Mouse (Mus musculus): ENCODE results near the gene Gm20425.
A peak's percentile ranks its signal among the peaks of the same experiment; 100 is the strongest.

Gene Gm20425

DNA sequence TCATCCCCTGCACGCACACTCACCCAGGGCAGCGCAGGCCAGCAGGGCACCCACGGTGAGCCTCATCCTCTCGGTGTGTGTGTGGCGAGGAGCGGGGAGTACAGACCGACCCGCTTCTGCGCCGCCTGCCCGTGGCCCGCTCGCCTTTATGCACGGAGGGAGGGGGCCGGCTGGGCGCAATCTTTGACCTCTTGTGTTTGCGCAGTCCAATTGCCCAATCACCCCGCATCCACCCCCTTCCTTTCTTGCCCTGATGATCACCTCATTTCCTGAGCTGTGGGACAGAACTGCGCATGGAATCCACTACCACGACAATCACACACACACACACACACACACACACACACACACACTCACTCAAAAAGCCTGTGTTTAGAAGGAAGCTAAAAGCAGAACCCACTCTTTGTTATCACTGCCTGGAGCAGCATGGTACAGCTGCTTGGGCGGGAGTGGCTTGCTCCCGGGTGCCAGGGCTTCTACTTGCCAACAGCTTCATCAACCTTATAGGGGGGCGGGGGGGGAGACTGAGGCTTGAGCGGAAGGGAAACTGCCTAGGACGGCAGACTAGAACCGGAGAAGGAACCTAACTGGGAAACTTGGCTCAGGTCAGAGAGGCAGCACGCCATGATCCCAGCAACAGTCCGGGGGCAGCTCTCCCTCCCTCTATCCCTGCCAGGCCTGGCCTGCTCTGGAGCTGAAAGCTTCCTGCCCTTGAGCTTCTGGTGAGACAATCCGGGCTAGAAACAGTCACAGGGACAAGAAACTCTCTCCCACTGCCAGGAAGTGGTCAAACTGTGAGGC is at the start of gene Gm20425, which contains the start of gene Trf:
Gene Gm20425 (minus strand): TSS at position 157 of the 801 bp plus-strand sequence.
Gene Trf (minus strand): TSS at position 294 of the 801 bp plus-strand sequence.
- DNase-seq (ENCODE audit: low spot score in 2 of 2): peak in 1 of 2 experiments; percentile 37

DNA sequence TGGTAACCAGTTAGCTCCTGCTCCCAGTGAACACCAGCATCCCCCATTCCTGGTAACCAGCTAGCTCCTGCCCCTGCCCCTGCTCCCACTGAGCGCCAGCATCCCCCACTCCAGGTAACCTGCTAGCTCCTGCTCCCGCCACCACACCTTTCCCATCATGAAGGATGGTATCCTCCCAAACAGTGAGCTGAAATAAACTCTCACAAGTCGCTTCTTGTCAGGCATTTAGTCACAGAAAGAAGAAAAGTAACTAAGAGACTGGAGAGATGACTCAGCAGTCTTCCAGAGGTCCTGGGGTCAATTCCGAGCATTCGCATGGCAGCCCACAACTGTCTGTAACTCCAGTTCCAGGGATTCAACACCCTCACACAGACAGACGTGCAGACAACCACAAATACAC is 46.8 kb upstream of the Gm20425 start:
- no peak for DNase-seq (ENCODE audit: low spot score in 2 of 2)

DNA sequence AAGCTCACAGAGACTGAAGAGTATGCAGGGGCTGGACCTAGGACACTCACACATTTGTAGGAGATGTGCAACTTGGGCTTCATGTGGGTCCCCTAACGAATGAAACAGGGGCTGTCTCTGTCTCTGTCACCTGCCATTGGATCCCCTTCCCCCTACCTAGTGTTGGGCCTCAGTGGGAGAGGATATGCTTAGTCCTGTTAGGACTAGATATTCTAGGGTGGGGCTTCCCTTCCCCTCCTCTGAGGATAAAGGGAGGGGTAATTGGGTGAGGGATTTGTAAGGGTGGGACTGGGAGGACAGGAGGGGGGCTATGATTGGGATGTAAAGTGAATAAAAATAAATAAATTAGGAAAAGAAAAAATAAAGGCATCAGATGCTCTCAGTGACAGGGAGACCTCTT is 45.6 kb upstream of the Gm20425 start:
- no peak for DNase-seq (ENCODE audit: low spot score in 2 of 2)

DNA sequence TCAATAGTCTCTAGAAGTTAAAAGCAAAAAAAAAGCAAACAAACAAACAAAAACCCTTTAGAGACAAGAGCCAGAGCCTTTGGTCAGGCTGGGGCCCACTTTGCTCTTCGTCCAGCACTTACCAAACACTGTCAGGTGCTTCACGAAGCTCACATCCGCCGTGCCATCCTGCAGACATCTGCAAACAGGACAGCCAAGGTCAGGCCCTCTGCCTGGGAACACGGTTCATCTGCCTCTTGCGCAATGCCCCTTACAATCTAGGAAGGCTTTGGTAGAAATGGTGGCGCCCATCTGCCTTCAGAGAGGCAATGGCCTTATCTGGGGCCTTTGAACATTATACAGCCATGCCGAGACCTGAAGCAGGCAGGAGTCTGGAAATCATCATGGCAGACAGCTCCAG is 44.7 kb upstream of the Gm20425 start:
- DNase-seq (ENCODE audit: low spot score in 2 of 2): no peak

DNA sequence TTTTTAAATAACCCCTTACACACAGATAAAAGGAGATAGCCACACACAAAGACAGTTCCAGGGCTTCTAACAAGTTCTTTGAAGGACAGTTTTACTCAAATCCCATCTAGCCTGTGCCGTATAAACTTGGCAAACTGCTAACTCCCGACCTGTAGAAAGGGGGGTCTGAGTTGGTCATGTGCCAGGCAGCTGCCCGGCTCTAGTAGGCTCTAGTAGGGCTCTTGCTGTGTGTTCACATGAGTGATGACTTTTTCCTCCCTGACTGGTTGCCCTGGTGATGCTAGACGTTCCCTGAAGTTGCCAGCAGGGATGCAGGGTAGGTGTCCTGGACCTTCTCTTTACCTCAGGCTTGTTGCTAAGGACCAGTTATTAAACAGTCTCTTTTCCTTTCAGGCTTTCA is 41.0 kb upstream of the Gm20425 start:
- no peak for DNase-seq (ENCODE audit: low spot score in 2 of 2)

DNA sequence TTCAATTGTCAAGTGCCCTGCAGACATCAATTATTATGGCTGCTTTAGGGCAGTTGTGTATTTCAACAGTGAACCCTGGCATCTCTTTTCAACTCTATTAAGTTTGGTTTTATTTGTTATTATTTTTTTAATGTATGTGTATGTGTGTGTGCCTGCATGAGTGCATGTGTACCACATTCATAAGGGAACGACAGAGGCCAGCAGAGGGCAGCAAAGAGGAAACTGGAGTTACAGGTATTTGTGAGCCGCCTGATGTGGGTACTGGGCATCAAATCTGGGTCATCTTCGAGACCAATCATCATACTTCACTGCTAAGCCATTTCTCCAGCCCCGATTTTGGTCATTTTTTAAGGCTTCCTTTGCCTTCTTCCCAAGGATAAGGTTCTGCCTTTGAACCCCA is 35.7 kb upstream of the Gm20425 start:
- no peak for DNase-seq (ENCODE audit: low spot score in 2 of 2)

DNA sequence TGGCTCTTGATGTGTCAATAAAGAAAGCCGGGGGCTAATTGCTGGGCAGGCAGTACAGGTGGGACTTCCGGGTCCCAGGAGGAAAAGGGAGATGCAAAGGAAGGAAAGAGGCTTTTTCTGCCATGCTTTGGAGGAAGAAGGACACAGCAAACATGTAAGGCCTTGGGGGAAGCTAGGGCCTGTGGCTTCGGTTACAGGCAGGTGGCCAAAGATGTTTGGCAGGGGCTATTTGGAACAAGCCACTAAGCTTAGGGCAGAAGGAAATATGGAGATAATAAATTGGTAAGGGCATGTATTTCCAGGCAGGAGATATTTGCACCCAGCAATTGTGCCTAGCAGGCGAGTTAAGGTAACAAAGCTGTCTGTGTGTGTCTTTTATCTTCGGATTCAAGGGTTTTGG is 22.8 kb upstream of the Gm20425 start:
- DNase-seq (ENCODE audit: low spot score in 2 of 2): no peak

DNA sequence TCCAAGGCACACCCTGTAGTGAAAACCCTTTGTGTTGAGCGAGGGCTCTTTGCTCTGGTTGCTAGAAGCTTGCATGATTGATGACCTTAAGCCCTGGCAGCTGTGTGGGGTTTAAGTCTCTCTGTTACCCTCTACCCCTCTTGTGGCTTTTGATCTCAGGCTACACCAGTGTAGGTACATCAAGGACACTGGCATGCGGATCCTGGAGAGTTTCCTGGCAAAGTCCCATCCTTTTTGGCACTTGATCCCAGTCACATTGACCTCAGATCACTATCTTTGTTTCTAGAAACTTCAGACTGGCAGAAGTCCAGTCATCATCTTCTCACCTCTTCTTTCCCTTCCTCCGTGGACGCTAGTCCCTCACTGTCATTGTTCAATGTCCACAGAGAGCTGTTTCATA is 18.5 kb upstream of the Gm20425 start:
- DNase-seq (ENCODE audit: low spot score in 2 of 2): no peak

DNA sequence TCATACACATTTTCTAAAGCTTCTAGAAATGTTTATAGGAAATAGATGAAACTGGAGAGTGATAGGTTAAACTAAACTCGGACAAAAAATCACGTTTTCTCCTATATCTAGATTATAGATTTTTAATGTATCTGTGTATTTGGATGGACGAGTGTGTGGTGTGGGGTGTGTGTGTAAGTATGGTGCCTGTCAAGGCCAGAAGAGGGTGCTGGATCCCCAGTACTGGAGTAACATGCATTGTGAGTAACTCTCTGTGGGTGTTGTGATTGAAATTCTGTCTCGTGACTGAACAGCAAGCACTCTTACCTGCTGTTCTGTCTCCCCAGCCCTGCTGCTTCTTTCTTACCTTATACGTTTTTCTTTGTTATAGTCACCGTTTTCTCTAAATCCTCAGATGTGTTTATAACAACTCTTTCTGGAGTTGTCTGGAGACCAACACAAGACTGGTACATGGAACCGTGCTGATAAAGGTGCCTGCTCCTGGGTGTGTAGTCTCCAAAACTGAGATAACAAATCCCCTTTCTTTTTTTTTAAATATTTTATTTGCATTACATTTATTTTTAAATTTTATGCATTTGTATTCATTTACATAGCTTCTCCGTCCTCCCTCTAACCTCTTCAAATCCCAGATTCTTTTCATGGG is 16.5 kb upstream of the Gm20425 start:
- DNase-seq (ENCODE audit: low spot score in 2 of 2): no peak

DNA sequence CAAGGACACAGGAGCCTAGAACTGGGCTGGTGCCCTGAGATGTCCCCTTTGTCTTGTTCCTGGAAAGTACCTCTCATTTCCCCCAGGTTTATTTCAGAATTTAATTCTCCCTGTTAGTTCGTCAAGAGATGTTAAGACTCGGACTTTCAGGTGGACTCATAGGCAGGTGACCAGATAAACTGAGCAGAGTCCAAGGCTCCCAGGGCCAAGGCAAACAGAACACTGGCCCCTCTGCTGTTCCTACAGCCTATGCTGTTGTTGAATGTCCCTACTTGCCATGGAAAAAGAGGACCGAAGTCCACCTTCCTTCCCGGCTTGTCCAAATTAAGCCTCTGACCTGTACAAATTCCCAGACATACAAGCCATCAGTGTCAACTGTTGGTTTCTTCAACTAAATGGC is 13.5 kb upstream of the Gm20425 start:
- no peak for DNase-seq (ENCODE audit: low spot score in 2 of 2)

DNA sequence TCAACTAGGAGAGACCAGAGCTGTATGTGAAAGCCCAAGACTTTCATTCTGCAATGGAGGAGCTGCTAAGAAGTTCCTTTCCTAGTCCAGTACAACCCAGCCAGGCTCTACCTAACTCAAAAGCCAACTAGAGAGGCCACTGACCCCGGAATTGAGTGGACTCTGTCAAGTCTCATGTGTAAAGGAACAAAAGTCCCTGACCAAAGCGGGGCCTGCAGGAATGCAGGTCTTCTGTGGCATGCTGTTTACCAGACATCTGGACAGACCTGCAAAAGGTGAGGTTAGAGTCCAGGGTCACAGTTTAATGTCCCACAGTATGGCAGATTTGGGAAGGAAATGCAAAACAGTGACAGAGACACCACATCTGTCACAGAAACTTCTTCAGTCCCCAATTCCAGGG is 11.1 kb upstream of the Gm20425 start:
- no peak for DNase-seq (ENCODE audit: low spot score in 2 of 2)

DNA sequence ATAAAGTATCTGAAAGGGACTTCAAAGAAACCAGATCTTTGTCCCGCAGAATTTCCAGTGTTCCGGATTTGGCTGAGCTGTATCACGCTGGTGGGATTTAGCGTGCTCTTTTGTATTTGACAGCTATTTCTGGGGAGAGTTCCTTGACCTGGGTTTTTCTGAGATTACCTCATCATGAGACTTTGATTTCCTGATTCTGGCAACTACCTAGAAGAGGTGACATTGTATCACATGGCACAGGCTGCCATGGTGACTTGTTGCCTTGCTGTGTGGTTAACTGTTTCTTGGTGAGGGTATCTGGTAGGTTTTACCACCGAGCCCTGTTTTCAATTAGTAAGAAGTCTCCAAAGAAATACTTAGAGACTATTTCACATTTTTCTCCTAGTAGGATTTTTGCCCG is 9.4 kb upstream of the Gm20425 start:
- DNase-seq (ENCODE audit: low spot score in 2 of 2): no peak

DNA sequence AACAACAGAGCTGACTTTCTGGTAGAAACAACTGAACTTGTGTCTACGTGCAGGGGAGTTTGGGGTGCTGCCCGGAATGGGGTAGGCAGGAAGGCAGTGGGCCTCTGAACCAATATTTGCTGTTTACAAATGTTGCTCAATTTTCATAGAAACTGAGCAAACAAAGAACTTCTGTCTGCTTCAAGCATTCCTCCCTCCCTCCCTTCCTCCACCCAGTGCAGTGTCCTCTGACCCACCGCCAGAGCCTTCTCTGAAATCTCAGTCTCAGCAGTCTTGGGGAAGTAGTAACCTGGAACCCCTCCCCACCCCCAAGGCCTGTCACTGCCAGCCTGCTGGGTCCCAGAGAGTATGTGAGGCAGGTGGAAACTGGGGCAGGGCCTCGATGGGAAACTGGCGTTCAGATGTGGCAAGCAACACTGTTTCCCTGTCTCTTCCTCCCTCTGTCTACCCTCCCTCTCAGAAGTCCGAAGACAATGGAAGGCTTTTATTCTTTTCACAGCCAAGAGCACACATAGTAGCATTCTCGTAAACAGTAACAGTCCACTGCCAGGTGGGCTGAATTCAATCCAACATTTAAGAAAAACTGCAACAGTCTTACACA is 4.6 kb upstream of the Gm20425 start:
- no peak for DNase-seq (ENCODE audit: low spot score in 2 of 2)

DNA sequence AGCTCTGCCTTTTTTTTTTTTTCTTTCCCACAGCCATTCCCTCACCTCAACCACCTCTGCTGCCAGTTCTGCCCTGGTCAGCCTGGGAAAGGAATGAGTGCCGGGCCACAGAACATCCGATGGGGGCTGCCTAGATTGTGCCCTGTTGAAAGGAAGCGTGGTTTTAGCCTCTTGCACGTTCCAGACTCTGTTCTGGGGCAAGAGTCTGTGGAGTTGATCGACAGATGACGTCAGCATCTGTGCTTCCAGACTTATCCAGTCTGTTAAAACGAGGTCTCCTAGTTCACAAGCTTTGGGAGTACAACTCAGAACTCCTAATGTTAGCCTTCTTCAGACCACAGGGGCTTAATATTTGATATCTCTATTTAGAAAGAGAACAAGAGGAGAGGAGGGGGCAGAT is 4.0 kb upstream of the Gm20425 start:
- DNase-seq (ENCODE audit: low spot score in 2 of 2): no peak

DNA sequence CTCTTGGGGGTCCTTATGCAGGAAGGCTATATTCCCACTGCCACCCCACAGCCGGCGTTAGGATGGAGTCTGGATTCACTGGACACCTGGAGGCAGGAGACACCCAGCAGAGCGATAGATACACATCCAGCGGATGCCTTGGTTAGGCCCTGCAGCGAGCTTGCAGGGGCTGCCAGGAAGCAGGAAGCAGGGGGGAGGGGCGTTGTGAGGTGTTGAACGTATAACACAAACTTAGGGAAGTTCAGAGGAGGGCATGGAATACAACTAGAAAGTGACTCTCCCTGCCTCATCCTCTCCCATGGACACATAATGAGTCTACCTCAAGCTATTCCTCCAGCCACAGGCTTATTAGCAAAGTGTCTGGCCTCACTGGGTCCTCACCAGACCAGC is 2.9 kb upstream of the Gm20425 start:
- DNase-seq (ENCODE audit: low spot score in 2 of 2): no peak

DNA sequence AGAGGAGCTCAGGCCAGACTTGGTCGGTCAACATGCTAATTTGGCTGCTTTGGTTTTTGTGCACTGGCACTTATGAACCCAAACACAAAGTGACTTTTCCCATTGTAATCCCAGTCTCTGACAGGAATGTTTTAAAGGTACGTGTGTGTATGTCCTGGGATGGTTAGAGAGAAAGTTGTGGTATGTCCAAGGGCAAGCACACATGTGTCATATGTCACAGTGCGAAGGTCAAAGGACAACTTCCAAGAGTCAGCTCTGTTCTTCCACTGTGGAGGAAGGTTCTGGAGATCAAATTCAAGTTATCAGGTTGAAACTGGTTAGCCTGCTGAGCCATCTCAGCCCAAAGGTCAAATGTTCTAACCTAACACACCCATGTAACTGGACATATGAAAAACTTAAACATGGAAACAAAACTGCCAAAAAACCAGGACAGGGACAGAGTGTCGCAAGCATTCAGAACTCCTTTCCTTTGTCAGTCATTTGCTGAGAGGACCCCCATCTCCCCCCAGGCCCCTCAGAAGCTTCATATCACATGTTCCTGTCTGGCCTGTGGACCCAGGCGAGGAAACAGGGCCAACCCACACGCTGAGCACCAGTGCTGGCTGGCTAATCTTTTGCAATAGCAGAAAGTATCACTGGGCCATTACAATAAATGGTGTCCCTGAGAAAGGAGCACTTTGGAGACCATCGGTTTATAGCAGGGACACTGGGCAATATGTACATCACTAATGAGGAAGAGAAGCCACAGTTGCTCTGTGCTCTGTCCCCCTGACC is 2.3 kb upstream of the Gm20425 start:
- no peak for DNase-seq (ENCODE audit: low spot score in 2 of 2)

DNA sequence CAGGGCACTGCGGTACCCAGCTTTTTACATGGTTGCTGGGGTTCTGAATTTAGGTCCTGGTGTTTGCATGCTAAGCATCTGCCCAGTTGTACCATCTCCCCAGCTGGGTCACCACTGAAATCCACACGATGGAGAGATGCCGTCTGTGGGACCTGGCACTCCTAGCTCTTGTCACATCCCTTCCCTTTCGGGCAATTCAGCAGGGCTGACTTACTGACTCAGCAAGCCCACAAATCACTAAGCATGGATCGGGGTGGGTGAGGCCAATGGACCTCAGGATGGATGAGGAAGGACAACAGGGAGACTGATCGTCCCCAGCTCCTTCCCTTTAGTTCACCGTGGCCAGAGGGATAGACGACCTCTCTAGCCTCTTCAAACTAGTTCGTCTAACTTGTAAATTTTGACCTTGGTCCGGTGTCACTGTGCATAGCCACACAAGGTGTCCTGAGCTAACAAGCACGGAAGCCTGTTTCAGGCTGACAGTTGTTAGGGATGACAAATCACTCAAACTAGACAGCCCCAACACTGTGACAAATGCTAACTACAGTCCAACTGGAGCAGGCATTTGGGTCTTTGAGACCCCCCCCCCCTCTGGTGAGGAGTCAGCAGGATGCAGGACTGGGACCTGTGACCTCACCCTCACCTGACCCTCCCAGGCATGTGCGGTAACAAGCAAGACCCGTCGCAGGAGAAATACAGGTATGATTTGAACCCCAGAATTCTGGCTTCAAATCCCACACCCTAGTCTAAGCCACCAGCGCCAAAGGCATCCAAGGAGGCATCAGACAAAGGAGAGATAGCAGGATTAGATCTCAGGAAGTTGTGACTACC is 855 bp downstream of the Gm20425 start:
- no peak for DNase-seq (ENCODE audit: low spot score in 2 of 2)

DNA sequence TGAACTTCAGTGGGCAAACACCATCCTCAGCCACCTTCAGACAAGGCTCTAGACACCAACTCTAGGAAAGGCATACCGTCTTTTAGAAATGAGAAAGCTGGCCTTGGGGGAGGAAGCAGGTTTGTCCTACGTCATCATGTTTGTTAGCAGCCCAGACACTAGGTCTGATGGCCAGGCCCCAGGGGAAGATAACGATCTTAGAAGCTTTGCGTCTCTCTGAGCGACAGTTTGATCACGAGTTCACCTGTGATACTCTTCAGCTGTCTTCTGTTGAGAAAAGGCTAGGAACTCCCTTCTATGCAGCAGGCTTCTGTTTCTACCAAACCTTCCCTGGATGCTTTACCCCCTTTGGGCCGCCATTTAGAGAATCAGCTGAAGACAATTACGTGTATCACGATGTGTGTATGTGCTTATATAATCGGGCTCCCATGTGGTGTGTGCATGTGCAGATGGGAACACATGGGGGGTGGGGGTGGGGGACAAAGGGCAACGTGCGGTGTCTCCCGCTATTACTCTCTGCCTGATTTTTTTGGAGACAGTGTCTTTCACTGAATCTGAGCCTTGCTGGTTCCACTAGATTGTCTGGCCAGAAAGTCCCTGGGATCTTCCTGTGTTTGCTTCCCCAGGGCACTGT is 1.6 kb downstream of the Gm20425 start:
- no peak for DNase-seq (ENCODE audit: low spot score in 2 of 2)

DNA sequence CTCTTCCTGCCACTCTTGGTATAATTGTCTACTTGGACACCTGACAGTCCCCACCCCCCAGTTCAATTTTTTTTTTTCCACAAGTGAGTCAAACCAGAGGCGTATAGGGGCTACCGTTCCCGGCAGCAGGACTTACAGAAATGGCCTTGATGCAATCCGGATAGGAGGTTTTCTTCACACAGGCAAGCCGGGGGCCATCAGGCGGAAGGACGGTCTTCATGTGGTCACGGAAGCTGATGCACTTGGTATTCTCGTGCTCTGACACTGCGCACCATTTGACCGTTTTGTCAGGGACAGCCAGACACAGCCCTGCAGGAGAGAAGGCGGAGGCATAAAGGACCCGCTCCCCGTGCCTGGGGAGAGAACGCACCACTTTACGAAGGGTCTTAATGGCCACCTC is 2.3 kb downstream of the Gm20425 start:
- no peak for DNase-seq (ENCODE audit: low spot score in 2 of 2)

DNA sequence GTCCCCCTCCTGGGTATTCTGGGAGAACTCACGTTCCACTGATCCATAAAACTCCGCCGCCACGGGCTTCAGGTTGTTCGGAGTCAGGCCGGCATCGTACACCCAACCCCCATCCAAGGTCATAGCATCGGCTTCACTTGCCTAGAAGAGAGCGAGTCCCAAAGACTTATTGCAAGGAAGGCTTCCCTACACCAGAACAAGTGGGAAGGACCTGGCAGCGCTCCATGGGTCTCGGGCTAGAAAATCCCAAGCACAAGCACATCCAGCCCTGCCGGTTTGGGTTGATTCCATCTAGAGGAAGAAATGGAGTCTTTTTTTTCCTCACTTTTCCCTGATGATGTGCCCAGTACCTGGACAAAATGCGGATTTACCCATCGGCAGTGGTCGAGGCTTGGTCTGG is 3.3 kb downstream of the Gm20425 start:
- no peak for DNase-seq (ENCODE audit: low spot score in 2 of 2)

DNA sequence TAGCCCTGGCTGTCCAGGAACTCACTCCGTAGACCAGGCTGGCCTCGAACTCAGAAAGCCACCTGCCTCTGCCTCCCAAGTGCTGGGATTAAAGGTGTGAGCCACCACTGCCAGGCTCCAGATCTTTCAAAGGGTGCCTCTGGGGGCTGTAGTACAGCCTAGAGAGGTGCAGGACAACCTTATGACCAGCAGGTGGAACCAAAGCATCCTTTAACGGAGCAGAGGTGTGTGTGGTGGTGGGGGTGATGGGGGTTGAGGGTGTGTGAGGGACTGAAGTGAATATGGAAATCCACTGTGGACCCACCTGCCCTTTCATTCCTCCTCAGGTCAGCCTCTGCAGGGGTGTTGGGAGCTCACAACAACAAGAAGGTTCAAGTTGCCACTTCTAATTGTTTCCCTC is 4.6 kb downstream of the Gm20425 start:
- no peak for DNase-seq (ENCODE audit: low spot score in 2 of 2)
